Mouse (Mus musculus) neutrophil, adult 5-6 weeks (primary cell): ENCODE measurements around the gene Smarca4. TPM values are rescaled to one million over a fixed set of nuclear protein-coding genes. Genes with fewer than 3 reads are reported as not detected.

Experiments used
- ATAC-seq: fragments of 151-379, 151-347 bp; 2 replicates; pipeline ENCODE4 v1.8.0; 2017; ENCODE audit warnings: mild to moderate bottlenecking, moderate TSS enrichment; ENCODE audit not compliant: insufficient number of reproducible peaks, poor library complexity, low FRiP score, severe bottlenecking; ENCODE audit errors: extremely low read depth
- total RNA-seq: library from RNA; stranded (forward); fragments of 200-1000 nt; gene quantifications from 2 replicates; pipeline ENCODE4 v1.2.3, GENCODE M21; 2017

Gene Smarca4
- total RNA-seq, 1 experiment from 2014 or later: 70.4 TPM

- no peak for ATAC-seq
These were observed 17.1 kb downstream of the Smarca4 start for GRCm38 (mm10) chr9:21633106-21633505.

DNA sequence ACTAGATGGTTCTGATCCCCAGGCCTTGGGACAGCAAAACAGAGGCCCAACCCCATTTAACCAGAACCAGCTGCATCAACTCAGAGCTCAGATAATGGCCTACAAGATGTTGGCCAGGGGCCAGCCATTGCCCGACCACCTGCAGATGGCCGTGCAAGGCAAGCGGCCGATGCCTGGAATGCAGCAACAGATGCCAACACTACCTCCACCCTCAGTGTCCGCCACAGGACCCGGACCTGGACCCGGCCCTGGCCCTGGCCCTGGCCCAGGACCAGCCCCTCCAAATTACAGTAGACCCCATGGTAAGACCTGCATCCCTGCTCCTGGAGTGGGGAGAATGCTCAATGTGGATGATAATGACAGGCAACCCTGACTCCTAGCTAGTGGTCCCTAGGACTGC lies 19.7 kb downstream of the Smarca4 start:
- no peak for ATAC-seq

DNA sequence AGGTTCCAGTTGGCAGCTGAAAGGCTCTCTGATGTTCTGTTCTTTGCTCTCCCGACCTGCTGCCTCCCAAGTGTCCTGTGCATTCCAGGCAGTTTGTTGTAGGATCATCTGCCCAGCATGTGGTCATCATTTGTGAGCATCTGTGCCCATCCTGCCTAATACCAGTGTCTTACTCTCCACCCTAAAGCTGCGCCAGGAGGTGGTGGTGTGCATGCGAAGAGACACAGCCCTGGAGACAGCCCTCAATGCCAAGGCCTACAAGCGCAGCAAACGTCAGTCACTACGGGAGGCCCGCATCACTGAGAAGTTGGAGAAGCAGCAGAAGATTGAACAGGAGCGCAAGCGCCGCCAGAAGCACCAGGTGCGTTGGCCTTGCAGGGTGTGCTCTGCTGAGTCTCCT lies 23.1 kb downstream of the Smarca4 start:
- ATAC-seq: no peak

DNA sequence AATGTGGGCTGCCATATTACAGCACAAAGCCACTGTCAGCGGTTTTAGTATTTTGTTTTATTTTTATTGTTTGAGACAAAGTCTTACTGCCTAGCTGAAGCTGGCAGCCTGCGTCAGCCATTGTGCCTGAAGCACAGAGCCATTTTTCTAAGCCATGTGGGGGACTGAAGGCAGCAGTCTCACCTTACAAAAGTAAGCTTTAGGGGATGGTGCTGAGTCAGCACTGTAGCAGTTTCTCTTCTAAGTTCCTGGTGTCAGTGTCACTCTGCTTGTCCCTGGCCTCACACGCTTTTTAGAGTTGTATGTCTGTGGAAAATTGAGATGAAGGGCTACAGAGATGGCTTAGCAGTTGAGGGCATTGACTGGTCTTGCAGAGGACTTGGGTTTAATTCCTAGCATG lies 30.4 kb downstream of the Smarca4 start:
- ATAC-seq: no peak

- no peak for ATAC-seq
These were observed 31.8 kb downstream of the Smarca4 start for GRCm38 (mm10) chr9:21647721-21648120.

- no peak for ATAC-seq
These were observed 36.3 kb downstream of the Smarca4 start for GRCm38 (mm10) chr9:21652263-21652662.

- no peak for ATAC-seq
These were observed 37.3 kb downstream of the Smarca4 start for GRCm38 (mm10) chr9:21653253-21653652.

GRCm38 (mm10) chr9:21662034-21662433 lies 46.1 kb downstream of the Smarca4 start:
- ATAC-seq: no peak

DNA sequence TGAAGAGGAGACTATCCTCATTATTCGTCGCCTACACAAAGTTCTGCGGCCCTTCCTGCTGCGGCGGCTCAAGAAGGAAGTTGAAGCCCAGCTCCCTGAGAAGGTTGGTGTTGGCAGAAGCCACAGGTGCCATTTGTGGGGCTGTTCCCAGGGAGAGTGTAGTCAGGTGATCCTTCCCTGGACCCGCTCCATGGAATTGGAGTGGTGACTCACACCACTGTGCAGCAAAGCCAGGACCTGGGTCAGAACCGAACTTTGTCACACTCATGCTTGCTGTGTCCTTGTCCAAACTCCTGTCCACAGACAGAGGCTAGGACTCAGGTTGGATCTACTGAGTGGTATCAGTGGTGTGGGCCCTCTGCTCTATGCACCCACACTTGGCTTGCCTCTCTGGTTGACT lies 53.0 kb downstream of the Smarca4 start:
- no peak for ATAC-seq

DNA sequence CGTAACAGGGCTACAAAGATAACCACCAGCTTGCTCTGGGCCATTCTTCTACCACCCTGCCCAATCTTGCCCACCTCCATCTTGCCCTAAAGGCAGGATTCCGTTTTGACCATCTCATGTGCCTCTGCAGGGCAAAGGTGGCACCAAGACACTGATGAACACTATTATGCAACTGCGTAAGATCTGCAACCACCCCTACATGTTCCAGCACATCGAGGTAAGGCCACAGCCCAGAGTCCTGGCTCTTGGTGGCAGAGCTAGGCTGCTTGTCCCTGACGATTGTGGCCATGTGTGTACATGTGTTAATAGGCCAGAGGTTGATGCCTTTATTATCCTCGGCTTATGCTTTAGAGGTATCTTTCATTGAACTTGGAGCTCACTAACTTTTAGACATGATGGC lies 54.4 kb downstream of the Smarca4 start:
- ATAC-seq: no peak

- ATAC-seq: no peak
These were observed 55.8 kb downstream of the Smarca4 start for GRCm38 (mm10) chr9:21671753-21672152.

DNA sequence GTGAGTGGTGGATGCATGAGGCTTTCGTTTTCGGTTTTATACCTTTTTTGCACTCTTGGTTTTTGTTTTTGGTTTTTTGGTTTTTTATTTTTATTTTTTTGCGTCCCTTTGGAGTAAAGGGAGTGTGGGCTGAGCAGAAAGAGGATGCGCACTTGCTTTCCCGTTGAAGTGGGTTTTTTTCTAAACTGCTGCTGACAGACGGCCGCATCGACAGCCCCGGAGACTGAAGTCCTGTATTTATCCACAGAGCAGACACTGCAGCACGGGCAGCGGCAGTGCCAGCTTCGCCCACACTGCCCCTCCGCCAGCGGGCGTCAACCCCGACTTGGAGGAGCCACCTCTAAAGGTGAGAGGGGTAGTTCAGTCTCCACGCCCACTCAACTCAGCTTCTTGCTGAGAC lies 61.7 kb downstream of the Smarca4 start:
- ATAC-seq: no peak

DNA sequence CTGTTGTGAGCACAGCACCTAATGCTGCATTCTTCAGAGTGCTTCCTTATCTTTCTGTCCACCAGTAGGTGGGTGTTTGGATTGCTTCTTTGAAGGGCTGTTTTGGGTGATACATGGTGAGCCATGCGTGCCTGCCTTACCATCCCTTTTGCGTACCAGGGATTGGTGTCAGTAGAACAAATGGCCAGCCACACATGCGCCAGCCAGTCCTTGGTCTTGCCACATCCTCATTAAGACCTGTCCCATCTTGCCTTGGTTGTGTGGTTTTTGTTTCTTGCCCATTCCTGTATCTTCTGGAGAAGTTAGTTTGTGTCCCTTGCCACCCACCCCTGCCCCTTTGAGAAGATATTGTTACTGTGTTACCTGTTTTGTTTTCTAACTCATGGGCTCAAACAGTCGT lies 64.5 kb downstream of the Smarca4 start:
- ATAC-seq: no peak

GRCm38 (mm10) chr9:21682827-21683226 lies 66.9 kb downstream of the Smarca4 start:
- ATAC-seq: no peak

DNA sequence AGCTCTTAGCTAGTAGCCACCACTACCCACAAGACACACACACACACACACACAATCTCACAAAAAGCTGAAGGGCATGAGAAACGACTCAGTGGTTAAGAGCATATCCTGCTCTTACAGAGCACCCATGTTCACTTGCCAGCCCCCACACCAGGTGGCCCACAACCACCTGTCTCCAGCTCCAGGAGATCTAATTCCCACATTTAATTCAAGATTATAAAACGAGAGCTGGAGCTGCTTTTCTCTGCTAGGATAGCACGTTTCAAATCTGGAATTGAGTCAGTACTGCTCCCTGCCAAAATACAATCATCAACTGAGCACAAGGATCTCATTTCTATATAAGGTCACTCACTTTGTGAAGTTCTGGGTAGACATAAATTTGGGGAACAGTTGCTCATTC lies 67.9 kb downstream of the Smarca4 start:
- no peak for ATAC-seq

DNA sequence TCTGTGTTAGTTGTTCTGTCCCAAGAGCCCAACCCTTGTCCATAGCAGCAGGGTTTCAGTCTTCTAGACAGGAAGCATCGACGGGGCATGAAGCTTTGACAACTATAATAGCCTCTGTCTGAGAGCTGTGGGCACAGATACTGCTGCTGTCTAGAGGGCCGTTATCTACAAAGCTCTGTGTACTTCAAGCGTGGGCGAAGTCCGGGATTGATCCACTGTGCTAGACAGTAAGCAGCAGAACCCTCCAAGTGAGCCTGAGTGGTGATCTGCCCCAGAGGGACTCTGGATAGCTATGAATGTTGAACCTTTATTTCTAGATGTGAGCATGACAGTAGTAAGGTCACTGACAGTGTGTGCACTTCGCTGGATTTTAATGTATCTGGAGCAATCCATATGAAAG lies 72.6 kb downstream of the Smarca4 start:
- no peak for ATAC-seq

DNA sequence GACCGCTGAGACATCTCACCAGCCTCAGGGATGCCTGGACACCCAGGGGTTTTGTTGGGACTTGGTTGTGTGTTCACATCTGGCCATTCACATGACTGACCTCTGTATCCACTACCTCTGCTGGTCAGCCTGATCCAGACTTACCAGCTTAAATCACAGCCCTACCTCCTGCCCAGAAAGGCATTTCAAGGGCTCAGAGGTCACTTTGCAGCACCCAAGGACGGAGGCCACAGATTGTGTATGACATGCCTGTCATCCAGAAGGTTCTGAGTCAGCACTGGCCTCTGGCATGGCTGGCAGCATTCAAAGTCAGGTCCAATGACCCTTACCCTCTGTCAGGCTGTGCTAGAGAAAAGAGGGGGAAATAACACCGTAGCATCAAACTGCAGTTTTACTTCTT lies 74.1 kb downstream of the Smarca4 start:
- no peak for ATAC-seq

GRCm38 (mm10) chr9:21691862-21692261 lies 75.9 kb downstream of the Smarca4 start:
- ATAC-seq: no peak

DNA sequence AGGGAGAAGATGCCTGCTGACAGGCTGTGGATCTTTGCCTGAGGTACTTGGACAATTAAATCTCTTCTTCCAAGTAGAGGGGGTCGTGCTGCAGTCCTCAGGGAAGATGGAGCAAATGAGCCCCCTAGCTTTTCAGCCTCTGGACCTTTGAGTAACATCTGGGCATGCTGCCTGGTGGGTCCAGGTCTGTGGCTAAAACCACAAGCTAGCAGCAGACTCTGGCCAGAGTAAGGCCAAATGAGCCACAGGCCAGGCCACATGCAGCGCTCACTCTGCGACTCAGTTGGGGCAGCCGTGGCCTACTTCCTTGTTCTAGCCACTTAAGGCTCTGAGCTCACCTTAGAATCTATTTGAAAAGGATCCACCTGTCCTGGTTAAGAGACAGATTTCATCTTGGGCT lies 76.5 kb downstream of the Smarca4 start:
- ATAC-seq: no peak

DNA sequence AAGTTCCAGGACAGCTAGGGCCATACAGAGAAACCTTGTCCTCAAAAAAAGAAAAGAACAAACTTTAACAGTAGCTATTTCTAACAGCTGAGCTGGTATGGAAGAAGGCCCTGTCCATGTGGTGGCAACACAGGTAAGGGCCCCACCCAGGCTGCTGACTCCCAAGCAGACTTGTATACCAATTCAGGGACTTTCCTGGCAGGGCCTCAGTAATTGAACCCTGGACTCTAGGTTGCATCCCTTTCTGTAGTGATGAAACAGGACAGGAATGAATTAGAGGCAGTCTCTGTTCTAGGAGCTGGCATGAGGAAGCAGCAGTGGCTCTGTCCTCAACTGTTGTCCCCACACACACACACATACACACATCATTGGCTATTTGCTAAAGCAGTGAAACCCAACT lies 78.1 kb downstream of the Smarca4 start:
- ATAC-seq: no peak

DNA sequence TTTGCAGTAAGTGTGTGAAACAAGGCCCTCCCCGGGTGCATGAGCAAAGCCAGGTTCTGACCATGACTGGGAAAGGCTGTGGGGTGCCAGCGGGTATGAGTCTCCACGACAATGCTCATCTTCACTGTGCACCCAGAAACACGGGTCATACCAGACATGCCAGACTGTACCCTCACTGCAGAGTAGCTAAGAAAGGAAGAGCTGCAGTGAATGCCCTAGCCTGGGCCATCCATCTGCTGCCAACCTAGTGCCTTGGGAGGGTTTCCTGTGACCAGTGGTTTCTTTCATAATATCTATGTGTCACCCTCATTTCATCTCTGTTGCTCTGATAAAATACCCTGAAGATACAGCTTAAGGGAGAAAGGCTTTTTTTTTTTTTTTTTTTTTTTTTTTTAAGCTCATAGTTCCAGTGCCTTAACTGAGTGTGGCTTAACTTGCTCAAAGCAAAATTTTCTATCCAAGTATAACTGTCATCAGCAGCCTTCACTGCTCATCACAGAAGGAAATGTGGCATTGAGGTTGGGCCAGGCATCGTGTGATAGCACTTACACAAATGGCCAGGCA lies 79.3 kb downstream of the Smarca4 start:
- ATAC-seq: no peak

DNA sequence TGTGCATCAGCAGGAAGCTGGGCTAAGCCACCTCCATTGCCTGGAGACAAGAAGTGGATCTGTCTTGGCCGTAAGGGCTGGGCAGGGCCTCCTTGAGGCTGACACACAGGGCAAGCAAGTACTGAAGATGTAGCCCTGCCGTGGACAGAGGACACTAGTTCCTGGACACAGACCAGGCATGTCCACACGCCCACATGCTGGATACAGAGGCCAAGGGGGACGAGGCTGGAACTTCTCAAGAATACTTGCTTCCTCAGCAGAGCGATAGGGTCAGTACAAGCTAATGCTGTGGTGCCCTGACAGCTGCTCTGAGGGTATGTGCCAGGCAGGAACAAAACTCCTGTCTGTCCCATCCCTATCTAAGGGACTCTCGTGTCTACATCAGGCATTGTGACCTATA lies 81.2 kb downstream of the Smarca4 start:
- no peak for ATAC-seq
